Mouse (Mus musculus): ENCODE results near the gene Ift52.

Gene Ift52

DNA sequence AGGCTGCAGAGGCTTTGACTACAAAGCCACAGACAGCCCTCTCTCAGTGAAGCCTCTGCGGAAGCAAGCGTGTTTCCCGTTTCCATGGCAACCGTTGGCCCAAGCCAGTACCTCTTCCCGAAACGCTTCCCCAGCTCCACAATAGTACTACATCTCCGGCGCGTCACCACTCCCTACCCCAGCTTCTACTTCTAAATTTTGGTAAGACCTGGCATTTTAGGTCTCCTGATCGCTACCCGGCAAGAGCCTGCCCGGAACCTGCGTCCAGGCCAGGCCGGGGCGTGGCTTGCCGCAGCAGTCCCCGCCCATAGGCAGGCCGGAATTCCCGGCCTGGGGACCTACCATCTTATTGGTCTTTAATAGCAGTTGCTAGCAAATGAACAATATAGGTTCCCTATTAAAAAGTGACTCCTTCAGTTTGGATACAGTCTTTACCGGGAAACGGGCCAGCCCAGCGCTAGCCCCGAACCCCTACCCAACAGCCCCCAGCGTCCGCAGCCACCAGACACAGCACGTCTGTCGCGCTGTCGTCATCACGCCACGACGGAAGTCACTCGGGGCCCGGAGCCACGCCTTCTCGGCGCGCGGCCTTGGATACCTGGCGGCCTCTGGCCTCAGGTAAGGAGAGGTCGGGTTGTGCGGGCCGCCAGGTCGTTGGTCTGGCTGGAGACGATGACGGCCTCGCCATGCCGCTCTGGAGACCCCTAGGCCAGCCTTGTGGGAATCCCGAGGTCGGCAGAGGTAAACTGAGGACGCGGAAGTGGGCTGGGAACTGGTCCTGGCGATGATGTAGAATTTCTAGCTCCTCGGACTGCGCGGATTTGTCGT lies at the start of gene Ift52:
Ift52 (plus strand) TSS at position 439 of the 828 bp plus-strand sequence.
- peak; percentile 90 for DNase-seq (ENCODE audit: low read depth, low spot score)

DNA sequence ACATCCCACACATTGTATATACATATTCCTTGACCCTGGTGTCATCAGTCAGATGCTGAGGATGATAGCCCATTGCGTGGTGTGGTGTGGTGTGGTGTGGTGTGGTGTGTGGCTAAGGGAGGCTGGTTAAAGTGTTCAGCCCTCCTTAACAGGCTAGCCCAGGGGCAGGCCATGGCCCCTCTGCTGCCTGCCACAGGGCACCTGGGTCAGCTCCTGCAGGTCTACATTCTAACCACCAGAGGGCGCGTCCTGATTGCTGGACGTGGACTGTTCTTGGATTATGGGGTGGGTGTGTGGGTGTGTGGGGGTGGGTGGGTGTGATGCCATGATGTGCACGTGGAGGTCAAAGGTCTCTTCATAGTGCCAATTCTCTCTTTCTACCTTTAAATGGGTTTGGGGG lies 48.8 kb upstream of the Ift52 start:
- DNase-seq (ENCODE audit: low read depth, low spot score): no peak

DNA sequence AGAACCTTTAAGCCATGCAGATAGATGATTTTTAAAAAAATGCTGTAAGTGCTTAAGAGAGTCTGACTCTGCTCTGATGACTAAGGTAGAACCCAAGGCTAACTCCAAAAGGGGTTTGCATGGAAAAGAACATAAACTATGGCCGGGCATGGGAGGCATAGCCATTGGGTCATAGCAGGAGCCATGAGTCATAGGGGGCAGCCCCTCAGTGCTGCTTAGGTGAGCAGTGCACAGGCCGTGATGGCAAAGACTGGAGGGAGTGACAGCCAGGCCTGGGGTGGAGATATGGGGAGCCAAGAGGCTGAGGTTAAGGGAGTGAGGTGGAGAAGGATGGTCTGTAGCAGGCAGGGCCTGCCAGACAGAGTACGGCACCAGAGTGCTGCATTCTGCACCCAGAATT lies 48.1 kb upstream of the Ift52 start:
- no peak for DNase-seq (ENCODE audit: low read depth, low spot score)

DNA sequence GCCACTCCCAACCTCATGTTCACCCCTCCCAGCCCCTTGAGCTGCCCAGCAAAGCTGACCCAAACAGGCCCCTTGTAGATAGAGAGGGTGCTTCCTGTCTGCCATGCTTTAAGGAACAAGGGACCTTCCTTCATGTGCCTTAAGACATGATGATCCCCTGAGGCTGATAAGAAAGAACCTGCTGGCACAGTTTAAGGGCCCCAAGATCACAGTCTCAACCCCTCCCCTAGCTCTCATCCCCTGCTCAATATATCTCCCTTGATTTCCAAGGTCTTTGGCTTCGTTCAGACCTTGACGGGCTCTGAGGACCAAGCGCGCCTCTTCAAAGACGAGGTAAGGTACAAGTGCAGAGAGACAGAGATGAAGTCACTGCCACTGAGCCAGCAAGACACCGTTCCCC lies 46.3 kb upstream of the Ift52 start:
- no peak for DNase-seq (ENCODE audit: low read depth, low spot score)

DNA sequence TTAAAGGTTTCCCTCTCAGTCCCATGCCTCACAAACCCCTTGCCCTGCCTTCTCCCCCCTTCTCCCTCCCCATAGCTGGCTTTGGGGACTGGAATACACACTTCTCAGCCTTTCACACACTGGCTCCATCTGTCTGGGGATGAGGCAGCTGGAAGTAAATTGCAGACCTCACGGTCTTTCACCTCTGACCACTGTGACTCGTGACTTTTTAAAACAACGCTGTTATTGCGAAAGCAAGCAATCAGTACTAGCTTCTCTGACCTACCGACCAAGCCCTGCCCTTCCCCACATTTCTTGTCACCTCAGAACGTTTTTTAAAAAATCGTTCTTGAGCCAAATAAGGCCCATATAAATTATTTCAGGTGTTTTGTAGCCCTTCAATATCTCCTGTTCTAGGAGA lies 44.4 kb upstream of the Ift52 start:
- DNase-seq (ENCODE audit: low read depth, low spot score): no peak

DNA sequence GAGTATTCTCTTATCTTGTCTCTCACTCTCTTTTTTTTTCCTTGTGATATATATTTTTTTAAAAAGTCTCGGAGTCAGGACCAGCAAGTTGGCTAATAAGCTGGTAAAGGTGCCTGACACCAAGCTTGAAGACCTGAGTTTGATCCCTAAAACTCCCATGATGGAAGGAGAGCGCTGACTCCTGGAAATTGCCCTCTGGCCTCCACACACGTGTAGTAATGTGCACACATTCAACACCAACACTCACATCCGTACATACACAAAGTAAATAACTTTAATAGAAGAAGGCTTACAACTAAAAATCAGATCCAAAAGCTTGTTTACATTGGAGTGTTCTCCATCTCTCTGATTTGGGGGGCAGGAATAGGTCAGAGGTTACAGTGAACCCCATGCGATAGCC lies 43.9 kb upstream of the Ift52 start:
- no peak for DNase-seq (ENCODE audit: low read depth, low spot score)

DNA sequence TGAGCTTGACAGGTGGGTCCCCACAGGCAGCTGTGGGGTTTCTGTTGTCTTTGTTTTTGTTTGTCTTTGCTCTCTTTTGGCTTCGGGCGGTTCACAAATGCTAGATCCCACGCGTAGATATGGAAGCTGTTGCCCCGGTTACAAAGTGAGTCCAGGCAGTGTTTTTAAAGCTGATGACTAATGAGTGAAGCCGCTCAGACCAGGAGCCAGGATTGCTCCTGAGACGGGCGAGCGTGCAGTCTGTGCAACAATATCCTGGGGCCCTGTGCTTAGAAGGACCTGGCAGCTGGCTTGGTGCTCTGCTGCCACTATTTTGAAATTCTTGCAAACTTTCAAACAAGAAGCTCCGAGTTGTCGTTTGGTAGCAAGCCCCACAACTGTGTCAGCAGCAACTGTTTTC lies 43.5 kb upstream of the Ift52 start:
- no peak for DNase-seq (ENCODE audit: low read depth, low spot score)

DNA sequence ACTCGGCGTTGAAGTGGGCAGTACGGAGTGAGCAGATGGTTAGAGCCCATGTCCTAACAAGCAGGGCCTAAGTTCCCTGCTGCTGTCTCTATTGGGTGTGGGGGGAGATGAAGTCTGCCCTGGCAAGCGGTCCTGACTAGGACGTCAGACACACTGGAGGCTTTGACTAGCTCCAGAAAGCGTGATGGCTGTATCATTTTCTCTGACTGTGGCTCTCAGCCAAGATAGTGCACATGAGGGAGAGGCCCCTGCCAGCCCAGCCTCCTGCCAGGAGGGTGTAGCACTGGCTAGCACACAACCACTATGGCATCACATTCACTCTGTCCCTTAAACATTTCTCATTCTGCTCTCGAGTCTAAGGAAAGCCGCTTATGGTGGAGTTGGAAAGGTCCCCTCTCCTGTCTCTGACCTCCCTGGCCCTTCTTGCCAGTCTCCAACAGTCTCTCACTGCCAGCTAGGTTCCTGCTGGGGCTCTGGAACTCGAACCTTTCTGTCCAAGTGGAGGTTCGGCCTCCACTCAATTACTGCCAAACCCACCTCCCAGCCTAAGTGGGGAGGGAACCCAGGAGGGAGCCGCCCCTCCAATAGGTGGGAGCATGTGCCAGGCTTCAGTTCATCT lies 41.9 kb upstream of the Ift52 start:
- peak; percentile 74 for DNase-seq (ENCODE audit: low read depth, low spot score)

DNA sequence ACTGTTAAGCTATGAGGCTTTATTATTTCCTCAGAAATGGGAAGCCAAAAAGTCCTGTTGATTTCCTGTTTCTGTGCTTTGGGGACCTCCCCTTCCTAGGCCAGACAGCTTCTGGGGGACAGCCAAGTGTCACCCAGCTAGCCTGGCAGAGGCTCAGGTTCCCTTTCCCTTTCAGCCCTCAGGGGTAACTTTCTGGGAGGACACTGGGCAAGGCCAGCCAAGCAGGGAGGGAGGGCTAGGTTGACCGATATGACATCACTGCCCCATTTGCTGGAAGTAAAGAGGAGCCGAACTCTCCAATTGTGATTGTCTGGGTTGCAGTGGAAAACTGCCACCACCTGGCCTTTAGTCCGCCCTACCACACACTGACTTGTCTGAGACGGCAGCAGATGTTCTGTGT lies 41.2 kb upstream of the Ift52 start:
- no peak for DNase-seq (ENCODE audit: low read depth, low spot score)

DNA sequence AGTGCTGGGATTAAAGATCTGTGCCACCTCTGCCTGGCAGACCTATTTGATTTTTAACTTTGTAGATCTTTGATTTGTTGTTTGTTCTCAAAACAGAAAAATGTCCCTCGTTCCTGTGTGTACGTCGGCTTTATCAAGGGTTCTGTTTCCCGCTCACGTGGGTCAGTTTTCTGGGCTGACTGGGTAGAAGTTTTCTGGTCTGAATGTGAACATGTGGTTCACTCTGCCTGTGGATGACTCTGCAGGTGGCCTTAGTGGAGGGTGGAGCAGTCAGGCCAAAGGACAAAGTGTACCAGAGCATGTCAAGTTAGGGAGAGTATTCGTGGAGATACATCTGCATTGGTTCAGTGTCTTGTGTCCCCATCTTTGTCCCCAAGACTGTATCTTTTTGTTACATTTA lies 32.8 kb upstream of the Ift52 start:
- DNase-seq (ENCODE audit: low read depth, low spot score): no peak

DNA sequence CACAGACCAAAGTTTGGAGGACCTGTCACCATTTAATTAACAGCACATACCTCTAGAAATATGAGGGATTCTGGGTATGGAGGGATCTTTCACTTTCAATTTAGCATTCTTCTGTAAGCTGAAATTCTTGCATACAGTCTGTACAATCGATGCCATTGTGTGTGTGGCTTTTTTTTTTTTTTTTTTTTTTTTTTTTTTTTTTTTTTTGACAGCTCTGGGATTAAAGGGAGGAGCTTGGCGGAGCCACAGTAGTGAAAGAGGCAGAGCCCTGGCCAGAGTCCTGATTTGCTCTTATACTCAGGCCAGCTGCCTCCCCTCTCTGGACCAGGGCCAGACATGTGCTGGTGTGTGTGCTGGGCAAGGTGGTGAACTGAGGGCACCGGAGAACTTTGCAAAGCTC lies 31.2 kb upstream of the Ift52 start:
- DNase-seq (ENCODE audit: low read depth, low spot score): peak; percentile 24

DNA sequence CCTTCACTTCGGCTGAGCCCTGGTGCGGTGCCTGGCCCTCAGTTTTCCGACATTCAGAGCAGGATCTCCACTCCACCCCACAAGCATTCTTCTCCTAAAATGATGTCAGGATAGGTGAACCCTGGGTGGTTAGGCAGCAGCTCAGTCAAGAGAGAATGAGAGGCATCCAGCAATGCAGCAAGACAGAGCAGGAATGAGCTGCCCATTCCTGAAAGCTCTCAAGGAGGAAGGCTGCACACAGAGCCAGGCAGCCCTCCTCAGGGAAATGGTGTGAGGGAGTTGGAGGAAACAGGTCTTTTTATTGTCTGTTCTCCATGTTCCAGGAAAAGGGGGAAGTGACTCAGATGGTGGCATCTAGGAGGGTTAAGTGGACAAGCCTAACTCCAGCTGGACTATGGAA lies 30.4 kb upstream of the Ift52 start:
- DNase-seq (ENCODE audit: low read depth, low spot score): no peak

DNA sequence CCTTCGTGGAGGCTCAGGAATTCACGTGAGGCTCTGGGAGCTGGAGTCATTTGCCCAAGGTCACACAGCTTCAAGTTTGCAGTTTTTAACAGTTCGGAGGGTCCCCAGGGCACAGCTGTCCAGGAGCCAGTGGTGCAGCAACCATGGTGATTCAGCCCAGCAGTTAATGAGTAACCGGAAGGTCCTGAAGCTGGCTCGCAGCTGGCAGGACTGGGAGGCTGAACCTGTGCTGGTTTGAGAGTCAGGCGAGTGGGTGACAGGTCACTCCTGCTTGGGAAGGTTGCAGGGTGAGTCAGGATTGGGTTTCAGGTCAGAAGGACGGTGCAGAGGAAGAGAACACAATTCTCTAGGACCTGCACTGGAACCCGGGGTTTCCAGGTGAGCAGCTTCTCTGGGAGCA lies 29.9 kb upstream of the Ift52 start, which contains the start of gene Sgk2:
Sgk2 (plus strand) TSS at position 113 of the 400 bp plus-strand sequence.
- no peak for DNase-seq (ENCODE audit: low read depth, low spot score)

DNA sequence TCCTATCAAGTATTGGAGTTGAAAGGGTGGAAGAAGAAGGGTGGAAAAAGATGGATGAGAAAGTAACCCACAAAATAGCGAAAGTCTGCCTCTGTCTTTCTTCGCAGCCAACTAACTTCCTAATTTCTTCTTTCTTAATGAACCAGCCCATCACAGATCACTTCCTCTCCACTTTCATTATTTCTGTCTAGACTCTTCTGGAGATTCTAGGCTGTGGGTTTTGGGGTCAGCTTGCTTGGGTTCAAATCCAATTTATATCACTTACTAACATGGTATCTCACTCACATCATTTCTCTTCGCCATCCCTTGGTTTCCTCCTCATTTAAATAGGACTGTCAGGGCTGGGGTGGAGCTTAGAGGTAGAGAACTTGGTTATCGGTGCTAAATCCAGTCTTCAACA lies 28.9 kb upstream of the Ift52 start:
- no peak for DNase-seq (ENCODE audit: low read depth, low spot score)

DNA sequence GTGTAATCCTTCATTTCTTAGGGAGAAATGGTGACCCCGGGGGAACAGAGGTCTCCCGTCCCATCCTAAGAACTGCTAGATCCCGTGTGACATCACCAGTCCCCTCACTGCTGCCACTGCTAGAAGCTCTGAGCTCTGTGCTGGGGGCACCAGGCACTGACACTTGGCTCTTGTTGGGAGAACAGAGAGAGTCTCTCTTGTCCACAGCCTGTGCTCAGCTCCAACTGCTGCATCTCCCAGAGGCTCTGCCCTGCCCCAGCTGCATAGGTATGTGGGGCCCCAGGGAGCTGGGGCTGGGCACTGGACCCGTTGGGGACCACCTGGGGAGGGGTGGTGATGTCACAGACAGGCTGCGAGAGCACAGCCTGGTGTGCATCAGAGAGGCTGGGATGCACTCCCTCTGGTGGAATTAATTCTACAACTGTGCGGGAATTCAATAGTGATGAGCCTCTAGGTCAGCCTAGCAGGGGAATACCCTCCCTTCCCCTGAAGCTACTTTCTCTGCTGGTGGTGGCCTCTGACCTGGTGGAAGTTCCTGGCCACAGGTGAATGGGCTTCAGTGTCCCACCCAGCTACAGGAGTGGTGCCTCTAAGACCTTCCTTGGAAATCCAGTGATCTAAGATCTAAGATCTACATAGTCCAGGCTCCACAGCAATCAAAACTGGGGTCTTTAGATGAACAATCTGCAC lies 25.6 kb upstream of the Ift52 start:
- DNase-seq (ENCODE audit: low read depth, low spot score): peak; percentile 36

DNA sequence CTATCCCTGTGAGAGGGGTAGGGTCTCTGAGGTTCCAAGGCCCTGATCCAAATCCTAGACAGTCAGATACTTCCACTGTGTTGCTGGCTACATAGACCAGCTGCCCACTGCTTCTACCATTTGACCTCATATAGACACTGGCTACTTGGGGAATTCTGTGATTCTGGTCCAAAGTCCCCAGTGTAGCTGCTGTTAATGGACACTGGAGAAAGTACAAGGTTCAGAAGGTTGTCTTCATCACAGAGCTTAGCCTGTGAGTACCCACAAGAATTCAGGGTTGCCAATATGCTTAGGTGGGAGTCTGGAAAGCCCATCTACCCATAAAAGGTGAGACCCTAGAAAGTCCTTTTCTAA lies 25.1 kb upstream of the Ift52 start:
- DNase-seq (ENCODE audit: low read depth, low spot score): no peak

DNA sequence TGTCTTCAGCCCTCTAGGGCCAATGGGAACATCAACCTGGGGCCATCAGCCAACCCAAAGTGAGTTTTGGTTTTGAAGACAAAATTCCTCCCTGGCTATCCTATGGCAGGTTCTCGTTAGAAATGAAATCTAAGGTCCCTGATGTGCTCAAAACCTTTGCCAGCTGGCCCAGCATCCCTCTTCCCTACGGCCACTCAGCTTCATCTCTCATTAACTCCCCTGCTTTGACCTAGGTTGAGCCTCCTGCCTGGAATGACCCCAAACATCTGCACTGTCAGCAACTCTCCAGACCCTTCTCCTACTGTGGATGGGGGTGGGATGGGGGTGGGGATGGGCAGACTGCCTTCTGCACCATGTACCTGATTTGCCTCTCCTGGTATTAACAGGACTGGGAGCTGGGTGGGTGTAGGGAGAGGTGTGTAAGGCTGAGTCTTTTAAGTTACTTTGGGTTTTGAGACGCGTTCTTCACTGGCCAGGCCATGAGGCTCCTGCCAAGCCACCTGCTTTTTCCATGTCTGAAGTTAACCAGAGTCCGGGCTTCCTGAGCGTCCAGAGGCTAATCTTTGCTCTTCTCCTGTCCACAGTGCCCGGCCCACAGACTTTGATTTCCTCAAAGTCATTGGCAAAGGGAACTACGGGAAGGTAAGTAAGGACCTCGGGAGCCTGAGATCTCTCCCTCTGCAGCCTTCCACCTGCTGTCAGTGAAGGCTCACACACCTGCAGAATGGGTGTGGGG lies 23.1 kb upstream of the Ift52 start:
- DNase-seq (ENCODE audit: low read depth, low spot score): no peak

DNA sequence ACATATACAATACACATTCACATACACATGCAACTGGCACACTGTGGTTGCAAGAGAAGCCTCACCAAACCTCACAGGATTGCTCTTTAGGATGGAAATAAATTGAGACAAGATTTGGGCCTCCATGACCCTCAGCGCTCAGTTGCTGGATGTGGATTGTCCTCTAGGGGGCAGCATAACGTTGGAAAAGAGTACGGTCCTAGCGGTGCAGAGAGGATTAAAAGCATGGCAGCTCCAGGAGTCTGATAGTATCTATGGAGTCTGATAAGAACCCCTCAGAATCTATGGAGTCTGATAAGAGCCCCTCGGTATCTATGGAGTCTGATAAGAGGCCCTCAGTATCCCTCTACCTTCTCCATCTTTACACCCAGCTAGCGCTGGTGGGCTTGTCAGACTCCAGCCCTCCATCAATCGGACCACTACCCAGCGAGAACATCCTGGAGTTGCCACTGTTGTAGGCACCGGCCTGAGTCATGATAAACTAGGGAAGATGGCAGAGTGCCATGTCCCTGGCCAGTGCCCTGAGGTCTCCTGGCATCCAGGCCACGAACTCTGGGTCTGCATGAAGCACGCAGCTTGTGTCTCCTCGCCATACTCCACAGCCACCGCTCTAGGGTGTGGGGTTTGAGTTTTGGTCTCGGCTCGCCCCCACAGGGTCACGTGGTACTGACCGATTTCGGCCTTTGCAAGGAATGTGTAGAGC lies 18.5 kb upstream of the Ift52 start:
- DNase-seq (ENCODE audit: low read depth, low spot score): no peak

DNA sequence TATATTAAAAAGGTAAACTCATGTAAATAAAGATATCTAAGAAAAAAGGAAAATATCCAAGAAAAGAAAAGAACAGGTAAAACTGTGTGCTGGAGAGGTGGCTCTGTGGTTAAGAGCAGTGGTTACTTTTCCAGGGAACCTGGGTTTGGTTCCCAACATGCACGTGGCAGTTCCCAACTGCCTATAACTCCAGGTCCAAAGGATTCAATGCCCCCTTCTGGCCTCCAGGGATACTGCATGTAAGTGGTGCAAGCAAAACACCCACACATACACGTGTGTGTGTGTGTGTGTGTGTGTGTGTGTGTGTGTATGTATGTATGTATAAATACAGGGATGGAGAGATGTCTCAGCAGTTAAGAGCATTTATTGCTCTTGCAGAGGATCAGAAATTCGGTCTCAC lies 17.4 kb upstream of the Ift52 start:
- DNase-seq (ENCODE audit: low read depth, low spot score): no peak

DNA sequence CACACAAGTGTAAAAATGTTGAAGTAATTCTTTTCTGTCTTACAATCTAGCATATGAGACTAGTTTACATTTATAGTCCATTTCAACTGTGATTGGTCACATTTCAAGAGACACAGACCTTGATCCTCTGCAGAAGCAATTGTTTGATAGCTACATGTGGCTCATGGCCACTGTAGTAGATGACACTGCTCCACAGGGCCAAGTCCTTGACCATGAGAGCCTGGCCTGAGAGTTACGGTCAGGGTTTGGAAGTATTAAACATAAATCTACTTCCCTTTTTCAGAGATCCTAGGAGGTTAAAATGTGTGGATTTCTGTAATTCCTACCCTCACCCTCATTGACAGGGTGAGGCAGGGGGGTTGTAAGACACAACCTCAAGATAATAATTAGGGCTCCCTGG lies 16.1 kb upstream of the Ift52 start:
- DNase-seq (ENCODE audit: low read depth, low spot score): no peak

DNA sequence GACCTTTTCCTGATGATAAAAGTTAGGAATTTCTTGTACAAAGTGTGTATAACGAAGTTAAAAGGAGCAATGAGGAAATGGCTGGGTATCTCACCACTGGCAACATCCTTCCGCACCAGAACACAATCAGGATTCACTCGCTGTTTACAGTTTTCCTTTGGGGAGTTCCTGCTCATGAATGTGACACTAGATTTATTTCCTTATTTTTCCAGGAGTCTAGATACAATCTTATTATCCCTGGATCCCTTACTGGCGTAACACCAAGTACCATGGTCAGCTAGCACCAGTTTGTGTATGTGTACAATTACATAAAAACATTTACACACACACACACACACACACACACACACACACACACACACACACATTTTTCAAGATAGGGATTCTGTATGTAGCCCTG lies 9.9 kb upstream of the Ift52 start:
- no peak for DNase-seq (ENCODE audit: low read depth, low spot score)

DNA sequence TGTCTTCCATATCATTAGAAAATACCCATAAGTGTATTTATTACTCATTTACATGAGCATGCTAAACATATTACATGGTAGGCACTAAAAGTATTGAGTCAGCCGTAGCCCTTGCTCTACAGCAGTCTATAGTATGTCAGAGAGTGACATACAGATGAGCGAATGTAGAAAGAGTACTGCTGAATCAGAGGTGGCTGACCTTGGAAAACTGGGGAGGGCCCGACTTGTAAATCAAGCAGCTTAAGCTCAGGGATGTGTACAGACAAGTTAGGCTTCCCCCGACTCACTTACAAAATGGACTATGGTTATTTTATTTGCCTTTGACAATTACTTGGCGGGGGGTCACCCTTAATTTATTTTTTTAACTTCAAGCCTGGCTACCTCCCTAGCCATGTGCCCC lies 14.1 kb downstream of the Ift52 start:
- DNase-seq (ENCODE audit: low read depth, low spot score): no peak
